ENCODE assay signal across 8 mouse cellular contexts in genomic region chr15:77905275-77905970, GRCm38 (mm10). TPM values are rescaled to one million over a fixed set of nuclear protein-coding genes. Genes with fewer than 3 reads are reported as not detected.
DNase-seq lines count a peak whose midpoint lies in the region; ATAC-seq and TF ChIP-seq lines count a peak whose summit lies in the region.

No protein-coding gene starts in this region.

- peak overlapping the region; percentile 65 for H3K4me2 ChIP-seq in heart, postnatal 0 days (ENCODE audit: low read depth, low read length)

- TF ChIP-seq EP300 in heart, postnatal 0 days (IDR thresholded peaks at IDR 0.05; ENCODE audit: low read depth), result no peak

- peak overlapping the region; percentile 89 for H3K27ac ChIP-seq in embryonic fibroblast, embryonic 13.5 days (ENCODE audit: insufficient read depth, low read length)
- H3K27ac ChIP-seq in heart, postnatal 0 days (ENCODE audit: low read depth), result peak overlapping the region; percentile 46; the same call in 1 of the 2 replicates

- H3K27me3 ChIP-seq in heart, postnatal 0 days (ENCODE audit: control insufficient read depth, insufficient read depth, low read length), result no peaks in the 10 kb centered on the region

- 8% methylated on average over 26 of the region's 26 CpGs for WGBS in heart, postnatal 0 days

- DNase-seq in right cerebral cortex, postnatal 4 days, result peak; percentile 34
- DNase-seq in right cerebral cortex, postnatal 36 days (ENCODE audit: low spot score in 2 of 2), result no peak
- DNase-seq in heart, postnatal 0 days (ENCODE audit: low spot score), result peak; percentile 77
- peak; percentile 90 for DNase-seq in kidney, postnatal 14 days
- DNase-seq in spleen, postnatal 36 days (ENCODE audit: low spot score in 2 of 2), result peak; percentile 51 to 53
- DNase-seq in layer of hippocampus, postnatal 36 days, result no peak

- peak overlapping the region; percentile 43; the same call in 1 of the 2 replicates for H3K9ac ChIP-seq in heart, postnatal 0 days (replicated peaks; ENCODE audit: low read depth, low read length)

- TF ChIP-seq CTCF in embryonic fibroblast, embryonic 13.5 days (IDR thresholded peaks at IDR 0.05; ENCODE audit: borderline replicate concordance, insufficient read depth, low read length), result no peak
- no peak for TF ChIP-seq CTCF in heart, postnatal 0 days (IDR thresholded peaks at IDR 0.05; ENCODE audit: low read depth)

- H3K4me3 ChIP-seq in embryonic fibroblast, embryonic 13.5 days (ENCODE audit: insufficient read depth, low read length), result peak overlapping the region; percentile 2; the same call in 1 of the 2 replicates
- peak overlapping the region; percentile 46 for H3K4me3 ChIP-seq in heart, postnatal 0 days (ENCODE audit: low read depth, low read length)

- TF ChIP-seq POLR2A in embryonic fibroblast, embryonic 13.5 days (IDR thresholded peaks at IDR 0.05; ENCODE audit: low read depth, low read length), result peak; percentile 76

- H3K9me3 ChIP-seq in heart, postnatal 0 days (replicated peaks; ENCODE audit: control insufficient read depth, low read length), result no peaks in the 10 kb centered on the region

- ATAC-seq in heart, postnatal 0 days (ENCODE audit: insufficient read depth, low read depth), result peak; percentile 80
- peak; percentile 70 for ATAC-seq in megakaryocyte progenitor cell, adult 5-6 weeks (replicated peaks; ENCODE audit: poor library complexity)

- peaks cover 6% of the 10 kb centered on the region; the same call in 1 of the 2 replicates for H3K4me1 ChIP-seq in embryonic fibroblast, embryonic 13.5 days (ENCODE audit: control insufficient read depth, insufficient read depth, low read length)
- H3K4me1 ChIP-seq in heart, postnatal 0 days (ENCODE audit: control insufficient read depth, insufficient read depth), result peaks cover 3% of the 10 kb centered on the region; the same call in 1 of the 2 replicates

- H3K36me3 ChIP-seq in heart, postnatal 0 days (replicated peaks; ENCODE audit: control insufficient read depth, insufficient read depth, low read length), result no peaks in the 10 kb centered on the region

RNA-seq across cellular contexts. Expression of gene Txn2, which starts 23.4 kb away (rescaled TPM):
- polyA plus RNA-seq in embryonic fibroblast, embryonic 13.5 days (2011; ENCODE audit: insufficient read length, low read depth, missing spikeins), result 229 and 271 TPM in 2 replicates
- 72.2 and 106 TPM in 2 replicates for total RNA-seq in heart, postnatal 0 days (2014; rRNA removed; ENCODE audit: low replicate concordance)
- polyA plus RNA-seq in heart, postnatal 0 days (2015; fragmentation: Nextera tagmentation; extraction: Ambion mirVana), result 317 and 322 TPM in 2 replicates
- 196 and 255 TPM in 2 replicates for total RNA-seq in megakaryocyte progenitor cell, adult 5-6 weeks (2015)
- 44.4 and 60.6 TPM in 2 replicates for total RNA-seq in megakaryocyte progenitor cell, adult 5-6 weeks (2017)
- total RNA-seq in layer of hippocampus, postnatal 36 days (2021), result 100 to 1,000 TPM; 125 to 135 TPM

RNA-seq across cellular contexts. Expression of gene Foxred2, which starts 51.1 kb away (rescaled TPM):
- polyA plus RNA-seq in embryonic fibroblast, embryonic 13.5 days (2011; ENCODE audit: insufficient read length, low read depth, missing spikeins), result 2.4 and 3.9 TPM in 2 replicates
- 1.0 and 1.2 TPM in 2 replicates for total RNA-seq in heart, postnatal 0 days (2014; rRNA removed; ENCODE audit: low replicate concordance)
- 0.12 and 0.16 TPM in 2 replicates for polyA plus RNA-seq in heart, postnatal 0 days (2015; fragmentation: Nextera tagmentation; extraction: Ambion mirVana)
- total RNA-seq in megakaryocyte progenitor cell, adult 5-6 weeks (2015), result 15.9 and 19.4 TPM in 2 replicates
- total RNA-seq in megakaryocyte progenitor cell, adult 5-6 weeks (2017), result 15.0 and 16.2 TPM in 2 replicates
- total RNA-seq in layer of hippocampus, postnatal 36 days (2021), result 10 to 100 TPM; 10.5 to 11.8 TPM

Comparison
In these comparisons a context has a peak if more than half of its experiments do, and no peak if none do; other contexts are left out.
1. DNase-seq: peak in right cerebral cortex, postnatal 4 days (single experiment), heart, postnatal 0 days (single experiment), kidney, postnatal 14 days (single experiment) and spleen, postnatal 36 days (2 of 2); none in right cerebral cortex, postnatal 36 days (0 of 2) and layer of hippocampus, postnatal 36 days (0 of 2).